Mouse (Mus musculus) monocyte, adult 2 months (primary cell): ENCODE results near the gene Rxylt1.

Source experiments
- DNase-seq, 2 experiments: peaks; one replicate each; pipeline ENCODE4 v3.0.0; 2022; ENCODE audit warnings: low spot score in 2 of 2, low read depth in 1 of 2

Rxylt1 gene

DNA sequence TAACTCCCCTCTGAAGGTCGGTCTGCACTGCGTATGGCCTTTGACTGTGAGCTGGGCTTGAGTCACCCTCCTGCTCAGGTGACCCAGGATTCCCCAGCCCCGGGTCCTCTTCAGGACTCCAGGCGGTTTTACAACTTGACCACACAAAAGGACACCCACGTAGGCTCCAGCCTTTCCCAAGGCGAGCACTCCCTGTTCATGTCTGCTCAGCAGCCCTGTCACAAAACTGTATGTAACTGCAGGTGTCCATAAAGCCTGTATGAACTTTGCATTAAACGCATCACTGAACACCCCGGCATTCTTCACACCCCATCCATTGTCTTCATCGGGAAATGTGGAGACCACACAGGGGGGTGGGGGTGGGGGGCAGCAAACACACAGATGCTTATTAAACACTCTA lies 51.2 kb downstream of the Rxylt1 start:
- no peak for DNase-seq

GRCm38 (mm10) chr10:122044926-122045325 lies 52.2 kb downstream of the Rxylt1 start:
- no peak for DNase-seq

GRCm38 (mm10) chr10:122040372-122040771 lies 56.8 kb downstream of the Rxylt1 start:
- no peak for DNase-seq

DNA sequence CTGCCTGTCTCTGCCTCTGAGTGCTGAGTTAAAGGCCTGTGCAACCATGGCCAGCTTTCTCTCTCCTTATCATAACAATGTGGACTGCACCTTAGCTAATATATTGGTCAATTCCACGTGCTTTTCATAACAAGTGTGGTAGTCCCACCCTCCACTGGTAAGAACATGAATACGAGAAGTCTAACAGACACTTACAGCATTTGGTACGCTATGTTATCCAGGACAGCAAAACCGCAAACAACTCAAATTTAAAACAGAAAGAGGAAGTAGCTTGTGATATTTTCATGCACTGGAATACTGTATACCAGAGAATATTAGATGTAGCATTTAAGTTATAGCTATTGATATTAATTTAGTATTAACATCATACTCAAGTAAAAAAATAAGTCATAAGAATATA lies 57.6 kb downstream of the Rxylt1 start:
- DNase-seq, result no peak

DNA sequence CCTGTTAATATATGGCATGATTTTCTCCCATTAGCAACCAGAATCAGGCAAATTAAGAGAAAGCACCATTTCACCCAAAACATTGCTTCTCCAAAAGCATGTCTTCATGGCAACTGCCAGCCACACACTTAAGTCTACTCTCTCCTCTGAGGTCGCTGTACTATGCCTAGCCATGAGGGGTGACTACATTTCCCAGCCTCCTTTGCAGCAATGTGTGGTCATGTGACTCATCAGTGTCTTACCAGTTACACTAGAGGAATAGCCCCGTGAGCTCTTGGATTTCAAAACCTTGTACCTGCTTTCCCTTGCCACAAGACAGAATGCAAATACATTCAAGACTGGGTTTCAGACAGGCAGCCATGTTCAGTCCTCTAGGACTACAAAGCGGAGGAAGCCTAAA lies 58.6 kb downstream of the Rxylt1 start:
- no peak for DNase-seq

DNA sequence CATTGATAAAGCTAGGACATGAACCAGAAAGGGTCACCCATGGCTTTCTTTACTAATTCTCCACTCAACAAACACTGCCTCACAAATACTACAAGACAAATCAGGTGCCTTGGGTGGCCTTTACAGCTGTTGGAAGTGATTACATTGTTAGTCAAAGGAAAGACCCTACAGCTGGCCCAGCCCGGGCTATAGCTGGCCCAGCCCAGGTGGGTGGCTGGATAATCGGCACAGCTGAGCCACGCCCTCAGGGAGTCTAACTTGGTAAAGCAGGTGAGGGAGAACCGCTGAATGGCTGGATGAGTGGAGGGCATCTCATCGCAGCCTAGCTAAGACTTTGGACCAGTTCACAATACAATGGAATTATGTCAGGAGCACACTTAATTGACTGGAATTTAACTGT lies 63.9 kb downstream of the Rxylt1 start:
- no peak for DNase-seq

DNA sequence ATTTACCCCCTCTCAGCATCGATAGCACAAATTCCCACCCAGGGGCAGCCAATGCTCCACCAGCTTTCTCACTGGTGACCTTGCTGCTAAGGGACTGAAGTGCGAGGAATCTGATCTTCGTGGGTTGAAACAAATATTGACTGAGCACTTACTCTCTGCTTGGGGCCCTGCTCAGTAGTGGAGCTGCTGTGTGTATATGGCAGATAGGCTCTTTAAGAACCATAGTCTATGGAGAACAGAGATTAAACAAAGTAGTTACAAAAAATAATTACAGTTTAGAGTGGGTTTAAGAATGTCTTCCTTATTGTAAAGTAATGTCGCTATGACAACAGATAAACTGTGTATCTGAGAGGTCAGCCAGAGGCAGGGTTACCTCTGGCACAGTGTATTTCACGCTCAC lies 66.8 kb downstream of the Rxylt1 start:
- no peak for DNase-seq

GRCm38 (mm10) chr10:122029738-122030137 lies 67.4 kb downstream of the Rxylt1 start:
- no peak for DNase-seq
